Mouse (Mus musculus): Measurements from ENCODE around the gene Slain1. TPM values are rescaled to one million over a fixed set of nuclear protein-coding genes. Genes with fewer than 3 reads are reported as not detected.

Gene Slain1
- polyA plus RNA-seq (2014; fragmentation: Nextera tagmentation; extraction: Ambion mirVana) = 2.1 and 2.6 TPM in 2 replicates

- peak within 1 kb of the TSS; percentile 52; the same call in 1 of the 2 replicates for H3K27ac ChIP-seq (replicated peaks; ENCODE audit: low read depth, low read length)
- H3K36me3 ChIP-seq (ENCODE audit: control insufficient read depth, insufficient read depth, low read length) = no peaks in the 10 kb centered on the region
- 1% methylated on average over 30 of the region's 32 CpGs for WGBS
- DNase-seq (ENCODE audit: low spot score) (peak; percentile 90), ATAC-seq (ENCODE audit: insufficient number of reproducible peaks, low FRiP score, low TSS enrichment, low read depth) (peak; percentile 96)
- peak within 1 kb of the TSS; percentile 54 for H3K4me3 ChIP-seq (ENCODE audit: low read depth, low read length)
- H3K4me2 ChIP-seq (ENCODE audit: low read depth, severe bottlenecking) = peak within 1 kb of the TSS; percentile 99
- 0 out of 2 replicates have a peak, but pooled peaks cover 2% of the 10 kb centered on the region for H3K4me1 ChIP-seq (ENCODE audit: control insufficient read depth, insufficient read depth, low read length)
- H3K9ac ChIP-seq (ENCODE audit: low read length) = peak within 1 kb of the TSS; percentile 62
- H3K27me3 ChIP-seq (ENCODE audit: control insufficient read depth, insufficient read depth, low read length) = peaks cover 6% of the 10 kb centered on the region; the same call in 1 of the 2 replicates
- H3K9me3 ChIP-seq (ENCODE audit: control insufficient read depth, low read length) = no peaks in the 10 kb centered on the region
These were observed at the start of gene Slain1 for GRCm38 (mm10) chr14:103649896-103650334. Gene Slain1, plus strand, starts transcription at chr14:103650228.

GRCm38 (mm10) chr14:103608063-103608462 lies 42.0 kb upstream of the Slain1 start:
- Histone ChIP-seq H3K36me3 (ENCODE audit: control insufficient read depth, insufficient read depth, low read length) (no peaks in the 10 kb centered on the region), H3K27ac (replicated peaks; ENCODE audit: low read depth, low read length) (no peak overlapping the region), H3K4me2 (ENCODE audit: low read depth, severe bottlenecking) (no peak overlapping the region), H3K4me1 (ENCODE audit: control insufficient read depth, insufficient read depth, low read length) (no peaks in the 10 kb centered on the region), H3K4me3 (ENCODE audit: low read depth, low read length) (no peak overlapping the region), H3K9ac (ENCODE audit: low read length) (no peak overlapping the region), H3K27me3 (ENCODE audit: control insufficient read depth, insufficient read depth, low read length) (no peaks in the 10 kb centered on the region), H3K9me3 (ENCODE audit: control insufficient read depth, low read length) (no peaks in the 10 kb centered on the region)
- no peak for DNase-seq (ENCODE audit: low spot score)
- ATAC-seq (ENCODE audit: insufficient number of reproducible peaks, low FRiP score, low TSS enrichment, low read depth) = no peak
- WGBS = 86% methylated on average over 8 of the region's 8 CpGs

- no peaks in the 10 kb centered on the region for H3K4me1 ChIP-seq (ENCODE audit: control insufficient read depth, insufficient read depth, low read length)
- DNase-seq (ENCODE audit: low spot score) (no peak), ATAC-seq (ENCODE audit: insufficient number of reproducible peaks, low FRiP score, low TSS enrichment, low read depth) (no peak)
- no peaks in the 10 kb centered on the region for H3K27me3 ChIP-seq (ENCODE audit: control insufficient read depth, insufficient read depth, low read length)
- no peaks in the 10 kb centered on the region for H3K9me3 ChIP-seq (ENCODE audit: control insufficient read depth, low read length)
- H3K4me2 ChIP-seq (ENCODE audit: low read depth, severe bottlenecking) = no peak overlapping the region
- no peak overlapping the region for H3K9ac ChIP-seq (ENCODE audit: low read length)
- no peak overlapping the region for H3K4me3 ChIP-seq (ENCODE audit: low read depth, low read length)
- H3K36me3 ChIP-seq (ENCODE audit: control insufficient read depth, insufficient read depth, low read length) = no peaks in the 10 kb centered on the region
- 88% methylated on average over 6 of the region's 6 CpGs for WGBS
- H3K27ac ChIP-seq (replicated peaks; ENCODE audit: low read depth, low read length) = no peak overlapping the region
These were observed 36.3 kb upstream of the Slain1 start for GRCm38 (mm10) chr14:103613573-103614271.

GRCm38 (mm10) chr14:103614272-103614587 lies 35.8 kb upstream of the Slain1 start:
- H3K4me3 ChIP-seq (ENCODE audit: low read depth, low read length) = no peak overlapping the region
- DNase-seq (ENCODE audit: low spot score) = no peak
- no peak overlapping the region for H3K27ac ChIP-seq (replicated peaks; ENCODE audit: low read depth, low read length)
- H3K9ac ChIP-seq (ENCODE audit: low read length) = no peak overlapping the region
- H3K9me3 ChIP-seq (ENCODE audit: control insufficient read depth, low read length) = no peaks in the 10 kb centered on the region
- H3K27me3 ChIP-seq (ENCODE audit: control insufficient read depth, insufficient read depth, low read length) = no peaks in the 10 kb centered on the region
- no peak for ATAC-seq (ENCODE audit: insufficient number of reproducible peaks, low FRiP score, low TSS enrichment, low read depth)
- WGBS = 90% methylated on average over 4 of the region's 4 CpGs
- H3K4me2 ChIP-seq (ENCODE audit: low read depth, severe bottlenecking) = no peak overlapping the region
- no peaks in the 10 kb centered on the region for H3K36me3 ChIP-seq (ENCODE audit: control insufficient read depth, insufficient read depth, low read length)
- H3K4me1 ChIP-seq (ENCODE audit: control insufficient read depth, insufficient read depth, low read length) = no peaks in the 10 kb centered on the region

GRCm38 (mm10) chr14:103619756-103620155 lies 30.3 kb upstream of the Slain1 start:
- ATAC-seq (ENCODE audit: insufficient number of reproducible peaks, low FRiP score, low TSS enrichment, low read depth) = no peak
- WGBS = 88% methylated on average over 4 of the region's 4 CpGs

GRCm38 (mm10) chr14:103621207-103621606 lies 28.8 kb upstream of the Slain1 start:
- Histone ChIP-seq H3K27ac (replicated peaks; ENCODE audit: low read depth, low read length) (no peak overlapping the region), H3K4me3 (ENCODE audit: low read depth, low read length) (no peak overlapping the region), H3K36me3 (ENCODE audit: control insufficient read depth, insufficient read depth, low read length) (no peaks in the 10 kb centered on the region), H3K9ac (ENCODE audit: low read length) (no peak overlapping the region), H3K27me3 (ENCODE audit: control insufficient read depth, insufficient read depth, low read length) (no peaks in the 10 kb centered on the region), H3K4me1 (ENCODE audit: control insufficient read depth, insufficient read depth, low read length) (no peaks in the 10 kb centered on the region), H3K4me2 (ENCODE audit: low read depth, severe bottlenecking) (no peak overlapping the region), H3K9me3 (ENCODE audit: control insufficient read depth, low read length) (no peaks in the 10 kb centered on the region)
- 94% methylated on average over 2 of the region's 2 CpGs for WGBS
- ATAC-seq (ENCODE audit: insufficient number of reproducible peaks, low FRiP score, low TSS enrichment, low read depth) = no peak
- DNase-seq (ENCODE audit: low spot score) = no peak

More at GRCm38 (mm10) chr14:103619756-103620155, 30.3 kb upstream of the Slain1 start:
- Histone ChIP-seq H3K4me2 (ENCODE audit: low read depth, severe bottlenecking) (no peak overlapping the region), H3K4me1 (ENCODE audit: control insufficient read depth, insufficient read depth, low read length) (no peaks in the 10 kb centered on the region), H3K9me3 (ENCODE audit: control insufficient read depth, low read length) (no peaks in the 10 kb centered on the region), H3K9ac (ENCODE audit: low read length) (no peak overlapping the region), H3K36me3 (ENCODE audit: control insufficient read depth, insufficient read depth, low read length) (no peaks in the 10 kb centered on the region), H3K27me3 (ENCODE audit: control insufficient read depth, insufficient read depth, low read length) (no peaks in the 10 kb centered on the region), H3K27ac (replicated peaks; ENCODE audit: low read depth, low read length) (no peak overlapping the region), H3K4me3 (ENCODE audit: low read depth, low read length) (no peak overlapping the region)
- no peak for DNase-seq (ENCODE audit: low spot score)

- Histone ChIP-seq H3K9me3 (ENCODE audit: control insufficient read depth, low read length) (no peaks in the 10 kb centered on the region), H3K4me2 (ENCODE audit: low read depth, severe bottlenecking) (no peak overlapping the region), H3K4me1 (ENCODE audit: control insufficient read depth, insufficient read depth, low read length) (no peaks in the 10 kb centered on the region), H3K9ac (ENCODE audit: low read length) (no peak overlapping the region), H3K4me3 (ENCODE audit: low read depth, low read length) (no peak overlapping the region), H3K36me3 (ENCODE audit: control insufficient read depth, insufficient read depth, low read length) (no peaks in the 10 kb centered on the region), H3K27me3 (ENCODE audit: control insufficient read depth, insufficient read depth, low read length) (no peaks in the 10 kb centered on the region), H3K27ac (replicated peaks; ENCODE audit: low read depth, low read length) (no peak overlapping the region)
- no peak for DNase-seq (ENCODE audit: low spot score)
- 89% methylated on average over 6 of the region's 6 CpGs for WGBS
- no peak for ATAC-seq (ENCODE audit: insufficient number of reproducible peaks, low FRiP score, low TSS enrichment, low read depth)
These were observed 23.9 kb upstream of the Slain1 start for GRCm38 (mm10) chr14:103626100-103626499.

- no peak for DNase-seq (ENCODE audit: low spot score)
These were observed 20.2 kb upstream of the Slain1 start for GRCm38 (mm10) chr14:103629639-103630364.

More at GRCm38 (mm10) chr14:103629639-103630364, 20.2 kb upstream of the Slain1 start:
- no peak for ATAC-seq (ENCODE audit: insufficient number of reproducible peaks, low FRiP score, low TSS enrichment, low read depth)
- H3K27ac ChIP-seq (replicated peaks; ENCODE audit: low read depth, low read length) = no peak overlapping the region
- no peaks in the 10 kb centered on the region for H3K36me3 ChIP-seq (ENCODE audit: control insufficient read depth, insufficient read depth, low read length)
- WGBS = 91% methylated on average over 7 of the region's 7 CpGs
- no peak overlapping the region for H3K4me3 ChIP-seq (ENCODE audit: low read depth, low read length)
- H3K4me1 ChIP-seq (ENCODE audit: control insufficient read depth, insufficient read depth, low read length) = no peaks in the 10 kb centered on the region
- no peaks in the 10 kb centered on the region for H3K27me3 ChIP-seq (ENCODE audit: control insufficient read depth, insufficient read depth, low read length)
- no peaks in the 10 kb centered on the region for H3K9me3 ChIP-seq (ENCODE audit: control insufficient read depth, low read length)
- no peak overlapping the region for H3K9ac ChIP-seq (ENCODE audit: low read length)
- H3K4me2 ChIP-seq (ENCODE audit: low read depth, severe bottlenecking) = no peak overlapping the region
